Mouse (Mus musculus): ENCODE results near the gene Hsf5.

DNA sequence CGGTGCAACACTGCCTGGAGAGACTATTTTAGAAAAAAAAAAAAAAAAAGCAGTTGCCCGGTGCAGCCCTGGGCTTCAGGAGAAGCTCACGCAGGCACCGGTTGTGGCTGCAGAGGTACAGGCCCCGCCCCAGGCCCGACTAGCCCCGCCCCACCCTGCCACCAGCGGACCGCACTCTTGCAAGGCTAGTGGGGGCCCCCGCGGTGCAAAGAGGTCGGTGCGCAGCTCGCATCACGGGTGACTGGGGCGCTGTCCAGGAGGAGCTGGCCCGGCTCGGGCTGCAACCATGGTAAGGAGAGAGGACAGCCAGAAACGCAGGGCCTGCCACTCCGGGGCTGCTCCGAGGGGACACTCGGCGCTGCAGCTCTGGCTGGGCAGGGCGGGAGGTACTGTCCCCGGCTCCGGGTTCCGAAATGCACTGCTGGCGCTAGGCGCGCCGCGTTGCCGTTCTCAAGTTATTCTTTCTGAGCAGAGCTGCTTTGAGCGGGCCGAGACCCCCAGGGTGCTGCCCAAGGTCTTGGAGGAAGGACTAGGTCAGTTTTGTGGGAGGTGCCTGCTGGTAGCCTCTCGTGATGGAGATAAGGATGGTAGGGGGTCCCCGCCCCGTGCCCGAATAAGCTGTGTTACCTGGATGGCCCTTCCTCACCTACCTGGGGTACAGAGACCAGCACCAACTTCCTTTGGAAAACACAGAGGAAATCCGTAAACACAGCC, 38.6 kb upstream of the Hsf5 start:
- no peak for TF ChIP-seq CTCF (IDR thresholded peaks at IDR 0.05; ENCODE audit: borderline replicate concordance, insufficient read depth, low read length)
- no peak for TF ChIP-seq POLR2A (IDR thresholded peaks at IDR 0.05; ENCODE audit: low read depth, low read length)

Measured in embryonic fibroblast, embryonic 13.5 days (primary cell).